Comparison of ENCODE assay signal across 29 mouse cellular contexts in genomic region chr15:86153481-86153960, GRCm38 (mm10). TPM values are rescaled to one million over a fixed set of nuclear protein-coding genes. Genes with fewer than 3 reads are reported as not detected.
DNase-seq lines count a peak whose midpoint lies in the region; TF ChIP-seq lines count a peak whose summit lies in the region.
"Had no signal": no experiment of that assay in that cellular context is flagged by ENCODE, and none has a peak within 500 bp of the region (broad histone marks: within the 10 kb centered on the region; RNA-seq: fewer than 3 reads in every experiment).

No protein-coding gene starts in this region.

- H3K9me3 ChIP-seq in E14TG2a.4 (ENCODE audit: low read length) = peaks cover 18% of the 10 kb centered on the region
- H3K9me3 ChIP-seq: embryonic facial prominence, embryonic 10.5 days; embryonic facial prominence, embryonic 13.5 days; forebrain, embryonic 12.5 days; forebrain, embryonic 15.5 days; heart, embryonic 12.5 days; heart, embryonic 15.5 days had no signal

- peaks cover 31% of the 10 kb centered on the region for H3K4me1 ChIP-seq in E14TG2a.4 (replicated peaks; ENCODE audit: low read depth, low read length)
- H3K4me1 ChIP-seq: embryonic facial prominence, embryonic 10.5 days; embryonic facial prominence, embryonic 13.5 days; forebrain, embryonic 12.5 days; forebrain, embryonic 15.5 days; heart, embryonic 12.5 days; heart, embryonic 15.5 days had no signal

- TF ChIP-seq CTCF in E14TG2a.4 (conservative IDR thresholded peaks at IDR 0.05; ENCODE audit: low read length) = no peak
- no peak for TF ChIP-seq CTCF in brain, embryonic 14.5 days (IDR thresholded peaks at IDR 0.05; ENCODE audit: borderline replicate concordance, extremely low read depth, insufficient read depth, insufficient read length)
- no peak for TF ChIP-seq CTCF in layer of hippocampus, adult 2 months (conservative IDR thresholded peaks at IDR 0.05)

- H3K27ac ChIP-seq in layer of hippocampus, adult 2 months = no peak overlapping the region
- H3K27ac ChIP-seq: embryonic facial prominence, embryonic 10.5 days; embryonic facial prominence, embryonic 13.5 days; forebrain, embryonic 12.5 days; forebrain, embryonic 15.5 days; gastrocnemius, adult 2 months; heart, embryonic 15.5 days; hindbrain, embryonic 14.5 days; hindbrain, postnatal 0 days had no signal

- DNase-seq in kidney, postnatal 10 days = peak; percentile 13
- DNase-seq in kidney, adult 18-20 months = no peak
- DNase-seq in R1 (ENCODE audit: low read depth, low spot score) = peak; percentile 23
- peak; percentile 17 for DNase-seq in brain, embryonic 14.5 days (ENCODE audit: low read depth)
- DNase-seq in adrenal gland, postnatal 14 days = no peak
- no peak for DNase-seq in layer of hippocampus, adult 2 months (ENCODE audit: low spot score in 2 of 2)
- DNase-seq: adrenal gland, adult 2 months; adrenal gland, postnatal 36 days; B cell, adult 2 months; cerebellum, adult 11-12 months; cerebellum, adult 8-10 months; cerebellum, postnatal 10 days; cerebellum, postnatal 36 days; embryo, embryonic 11 days; gastrocnemius, adult 2 months; gastrocnemius, postnatal 14 days; heart, postnatal 10 days; heart, postnatal 4 days had no signal

- TF ChIP-seq POLR2A in brain, embryonic 14.5 days (IDR thresholded peaks at IDR 0.05; ENCODE audit: borderline replicate concordance, extremely low read depth, insufficient read depth, insufficient read length, poor library complexity, severe bottlenecking) = no peak

- 0 out of 2 replicates have a peak, but pooled peaks cover 1% of the 10 kb centered on the region for H3K27me3 ChIP-seq in E14TG2a.4 (ENCODE audit: insufficient read depth, low read length)
- H3K27me3 ChIP-seq: CH12.LX; embryonic facial prominence, embryonic 13.5 days; forebrain, embryonic 12.5 days; forebrain, embryonic 15.5 days; heart, embryonic 12.5 days; heart, embryonic 15.5 days had no signal

- no peaks in the 10 kb centered on the region for H3K36me3 ChIP-seq in E14TG2a.4 (ENCODE audit: insufficient read depth, low read length)

- H3K4me3 ChIP-seq in E14TG2a.4 (replicated peaks; ENCODE audit: low read length) = peak overlapping the region; percentile 61
- H3K4me3 ChIP-seq in layer of hippocampus, adult 2 months = no peak overlapping the region
- H3K4me3 ChIP-seq: embryonic facial prominence, embryonic 10.5 days; embryonic facial prominence, embryonic 13.5 days; erythroblast, embryonic 14.5 days; forebrain, embryonic 12.5 days; forebrain, embryonic 15.5 days; gastrocnemius, adult 2 months; heart, embryonic 12.5 days; heart, embryonic 15.5 days had no signal

RNA-seq across cellular contexts. Expression of gene Cerk, which starts 32.4 kb away (rescaled TPM):
- polyA plus RNA-seq in brain, embryonic 14.5 days (2012; rRNA removed) = 27.3 and 32.0 TPM in 2 replicates
- 31.5 and 33.0 TPM in 2 replicates for total RNA-seq in adrenal gland, postnatal 14 days (2021)
- 10 to 100 TPM; 41.6 to 43.0 TPM for total RNA-seq in layer of hippocampus, adult 2 months (2021)

Comparison
In these comparisons a context has a peak if more than half of its experiments do, and no peak if none do; other contexts are left out.
1. DNase-seq: peak in kidney, postnatal 10 days (single experiment), R1 (single experiment) and brain, embryonic 14.5 days (single experiment); none in kidney, adult 18-20 months (single experiment), adrenal gland, postnatal 14 days (single experiment) and layer of hippocampus, adult 2 months (0 of 2).